Mouse (Mus musculus): ENCODE results near the gene Mical3.
"Not testable (repeated sequence)": the region's sequence is repeated elsewhere in the genome, so short reads cannot be mapped to it uniquely, and the experiment has no call there.

Gene Mical3

GRCm38 (mm10) chr6:120932597-120932996, 198.2 kb downstream of the Mical3 start:
- DNase-seq (ENCODE audit: low spot score in 2 of 2): no peak

DNA sequence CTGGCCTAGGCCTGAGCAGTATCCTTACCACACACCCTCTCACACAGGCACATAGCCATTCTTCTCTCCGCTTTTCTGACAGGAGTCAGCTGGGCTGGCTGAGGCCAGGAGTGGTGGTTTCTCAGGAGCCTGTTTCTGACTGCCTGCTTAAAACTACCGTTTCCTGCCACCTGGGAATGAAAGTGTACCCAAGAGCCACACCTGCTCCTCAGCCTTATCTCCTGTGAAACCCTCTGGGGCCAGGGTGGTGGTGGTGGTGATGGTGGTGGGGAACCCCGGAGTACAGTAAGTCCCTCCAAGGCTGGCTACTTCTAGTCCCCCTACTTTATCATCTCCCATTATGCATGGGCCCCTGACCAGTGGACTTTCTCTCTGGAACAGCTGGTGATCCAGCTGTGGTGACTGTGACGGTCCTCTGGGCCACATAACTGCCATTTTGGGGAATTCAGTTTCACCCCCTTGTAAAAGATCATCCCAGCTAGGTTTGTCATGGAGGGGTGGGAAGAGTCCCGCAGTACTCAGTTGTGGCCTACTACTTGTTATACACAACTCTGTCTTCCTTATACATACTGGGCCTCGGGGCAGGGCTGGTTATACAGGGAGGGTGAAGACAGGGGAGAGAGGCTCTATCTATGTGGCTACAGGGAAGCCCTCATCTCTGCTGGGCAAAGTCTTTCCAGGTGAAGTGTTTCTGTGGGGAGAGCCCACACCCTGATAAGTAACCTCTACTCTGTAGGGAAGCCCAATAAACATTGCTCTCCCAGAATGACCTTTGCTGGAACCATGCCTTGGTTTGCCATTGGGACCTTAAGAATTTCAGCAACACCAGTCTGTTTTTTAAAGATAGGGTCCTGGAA, 200.1 kb downstream of the Mical3 start:
- no peak for DNase-seq (ENCODE audit: low spot score in 2 of 2)

GRCm38 (mm10) chr6:120929421-120929820, 201.4 kb downstream of the Mical3 start:
- no peak for DNase-seq (ENCODE audit: low spot score in 2 of 2)

DNA sequence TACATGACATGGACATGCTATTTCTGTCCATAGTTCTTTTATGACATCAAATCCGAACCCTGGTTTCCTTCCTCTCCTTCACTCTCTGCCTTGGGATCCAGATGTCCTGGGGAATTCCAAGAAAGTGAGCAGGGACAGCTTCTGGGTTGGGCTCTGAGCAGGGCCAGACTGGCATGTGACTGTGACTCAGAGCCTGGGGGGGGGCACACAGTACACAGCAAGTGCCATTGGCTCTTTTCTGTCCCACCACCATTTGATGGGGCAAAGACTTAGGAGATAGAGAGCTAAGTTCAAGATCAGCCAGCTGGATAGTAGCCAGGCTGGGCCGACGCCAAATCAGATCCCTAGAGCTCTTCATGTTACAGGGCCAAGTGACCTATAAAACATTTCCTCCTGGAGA, 203.0 kb downstream of the Mical3 start:
- no peak for DNase-seq (ENCODE audit: low spot score in 2 of 2)

- DNase-seq (ENCODE audit: low spot score in 2 of 2): no peak
These were observed 203.9 kb downstream of the Mical3 start for GRCm38 (mm10) chr6:120926880-120927279.

- not testable (repeated sequence) for DNase-seq (ENCODE audit: low spot score in 2 of 2)
These were observed 205.9 kb downstream of the Mical3 start for GRCm38 (mm10) chr6:120924791-120925321.

- no peak for DNase-seq (ENCODE audit: low spot score in 2 of 2)
These were observed 212.8 kb downstream of the Mical3 start for GRCm38 (mm10) chr6:120917975-120918374.

- not testable (repeated sequence) for DNase-seq (ENCODE audit: low spot score in 2 of 2)
These were observed 213.6 kb downstream of the Mical3 start for GRCm38 (mm10) chr6:120916972-120917881.

DNA sequence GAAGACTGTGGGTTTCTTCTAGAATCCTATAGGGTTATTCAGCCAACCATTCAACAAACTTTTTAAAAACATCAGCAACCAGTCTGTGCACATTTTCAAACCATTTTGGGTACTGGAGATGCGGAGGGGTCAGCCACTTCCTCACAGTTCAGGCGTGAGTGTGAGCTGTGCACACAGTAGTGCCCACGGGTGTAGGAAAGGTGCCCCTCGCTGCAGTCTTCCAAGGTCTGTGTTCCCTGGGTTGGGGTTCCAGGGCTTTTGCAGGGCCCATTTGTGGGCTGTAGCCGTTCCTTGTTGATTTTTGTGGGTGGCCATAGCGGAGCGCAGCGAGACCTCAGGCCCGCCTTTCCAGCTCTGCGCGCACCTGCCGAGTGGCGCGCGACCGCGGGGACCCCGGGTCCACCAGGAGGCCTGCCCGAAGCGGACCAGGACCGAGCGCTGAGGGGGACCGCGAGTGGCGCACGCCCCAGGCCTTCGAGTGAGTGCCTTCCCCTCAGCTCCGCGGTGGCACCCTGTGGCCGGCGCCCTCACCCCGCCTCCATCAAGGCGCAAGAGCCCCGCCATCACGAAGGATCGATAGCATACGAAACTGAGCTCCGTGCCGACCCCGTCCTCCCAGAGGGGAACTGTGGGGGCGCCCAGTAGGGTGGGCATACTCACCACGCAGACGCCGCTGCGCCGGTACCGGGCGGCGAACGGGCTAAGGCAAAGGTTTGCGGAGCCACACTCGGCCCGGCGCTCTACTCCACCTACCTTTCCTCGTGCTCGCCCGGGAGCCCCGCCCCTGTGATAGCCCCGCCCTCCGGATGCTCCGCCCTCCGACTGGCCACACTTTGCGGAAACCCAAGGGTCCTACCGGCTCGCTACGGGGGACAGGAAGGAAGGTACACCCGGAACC, 214.5 kb downstream of the Mical3 start, which contains the start of gene Bid:
Gene Bid (minus strand): TSS at position 780 of the 898 bp plus-strand sequence.
- peak; percentile 87 to 88 for DNase-seq (ENCODE audit: low spot score in 2 of 2)

DNA sequence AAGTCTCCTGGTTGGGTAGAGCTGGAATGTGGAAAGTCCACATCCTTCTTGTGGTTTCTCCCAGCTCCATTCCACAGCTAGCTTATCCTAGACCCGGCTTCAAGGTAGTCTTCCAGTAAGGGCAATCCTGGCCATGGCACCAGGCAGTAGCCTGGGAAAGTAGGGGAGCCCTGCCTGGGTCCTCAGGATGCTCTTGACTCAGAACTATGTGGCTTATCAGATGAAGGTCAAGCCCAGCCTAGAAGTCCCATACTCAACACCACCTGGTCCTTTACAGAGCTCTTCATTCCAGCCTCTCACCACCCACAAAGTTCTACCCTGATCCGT, 215.2 kb downstream of the Mical3 start:
- DNase-seq (ENCODE audit: low spot score in 2 of 2): no peak

- DNase-seq (ENCODE audit: low spot score in 2 of 2): no peak
These were observed 215.7 kb downstream of the Mical3 start for GRCm38 (mm10) chr6:120914911-120915648.

- DNase-seq (ENCODE audit: low spot score in 2 of 2): no peak
These were observed 216.3 kb downstream of the Mical3 start for GRCm38 (mm10) chr6:120914533-120914910.

DNA sequence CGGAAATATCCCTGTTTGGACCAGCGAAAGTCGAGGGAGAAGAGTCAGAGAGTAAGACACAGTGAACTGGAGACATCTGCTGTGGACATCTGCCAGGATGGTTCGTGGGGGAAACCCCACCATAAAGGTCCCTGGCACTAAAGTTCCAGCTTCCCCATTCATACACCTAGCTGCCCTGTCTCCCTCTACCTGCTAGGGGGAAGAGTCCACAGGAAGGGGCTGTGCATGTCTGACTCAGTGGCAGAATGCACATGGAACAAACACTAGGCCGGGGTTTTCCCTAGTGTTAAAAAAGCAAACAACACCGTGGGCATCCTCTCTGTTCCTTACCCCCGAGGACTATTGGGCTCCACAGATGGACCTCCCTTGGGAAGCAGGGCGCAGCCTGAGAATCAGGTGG, 217.0 kb downstream of the Mical3 start:
- DNase-seq (ENCODE audit: low spot score in 2 of 2): no peak

DNA sequence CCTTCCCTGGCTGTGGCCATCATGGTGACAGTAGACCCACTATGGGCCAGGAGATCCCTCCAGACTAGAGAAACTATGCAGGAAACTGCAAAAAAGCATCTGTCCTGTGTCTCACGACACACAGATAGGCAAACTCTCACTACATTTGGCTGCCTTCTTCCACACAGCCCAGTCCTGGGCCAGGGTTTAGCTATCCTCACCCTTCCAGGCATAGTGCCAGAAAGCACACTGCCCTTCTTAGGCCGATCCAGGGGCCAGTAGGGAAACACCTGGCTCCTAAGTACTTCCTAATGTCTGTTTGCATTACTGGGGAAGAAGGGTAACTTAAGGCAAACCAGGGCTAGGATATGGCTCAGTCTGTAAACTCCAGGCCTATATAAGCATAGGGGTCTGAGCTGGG, 217.9 kb downstream of the Mical3 start:
- DNase-seq (ENCODE audit: low spot score in 2 of 2): no peak

DNA sequence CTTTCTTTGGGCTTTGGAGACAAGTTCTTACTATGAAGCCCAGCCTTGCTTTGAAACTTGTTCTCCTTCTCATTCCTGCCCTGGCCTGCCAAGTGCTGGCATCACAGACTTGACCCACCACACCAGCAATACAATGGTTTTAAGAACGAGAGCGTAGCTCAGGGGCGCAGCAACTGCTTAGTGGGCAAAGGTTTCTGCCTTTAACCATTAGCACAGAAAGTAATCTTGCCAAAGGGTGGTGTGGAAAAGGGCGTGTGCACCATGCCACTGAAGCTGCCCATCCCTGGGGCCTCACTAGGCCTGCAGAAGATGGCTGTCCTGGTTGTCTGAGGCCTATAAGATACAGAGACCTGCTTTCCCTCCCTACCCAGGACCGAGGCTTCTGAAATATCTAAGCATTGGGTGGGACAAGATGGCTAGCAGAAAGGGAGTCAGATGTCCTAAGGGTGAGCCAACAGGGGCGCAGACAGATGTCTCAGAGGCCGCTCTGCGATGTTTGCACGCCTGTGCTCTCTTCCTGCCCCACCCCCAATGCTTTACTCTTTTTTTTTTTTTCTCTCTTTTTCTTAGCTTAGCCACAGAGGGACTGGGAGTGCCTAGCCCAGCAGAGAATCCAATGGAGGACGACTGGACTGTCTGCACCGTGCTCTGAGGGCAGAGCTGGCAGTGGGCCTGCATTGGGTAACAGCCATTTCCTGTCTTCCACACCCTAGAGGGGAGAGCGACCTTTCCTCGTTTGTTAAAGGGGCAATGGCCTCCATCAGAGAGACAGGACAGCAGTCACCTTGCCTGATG, 219.4 kb downstream of the Mical3 start:
- no peak for DNase-seq (ENCODE audit: low spot score in 2 of 2)

GRCm38 (mm10) chr6:120909501-120909900, 221.3 kb downstream of the Mical3 start:
- DNase-seq (ENCODE audit: low spot score in 2 of 2): no peak

DNA sequence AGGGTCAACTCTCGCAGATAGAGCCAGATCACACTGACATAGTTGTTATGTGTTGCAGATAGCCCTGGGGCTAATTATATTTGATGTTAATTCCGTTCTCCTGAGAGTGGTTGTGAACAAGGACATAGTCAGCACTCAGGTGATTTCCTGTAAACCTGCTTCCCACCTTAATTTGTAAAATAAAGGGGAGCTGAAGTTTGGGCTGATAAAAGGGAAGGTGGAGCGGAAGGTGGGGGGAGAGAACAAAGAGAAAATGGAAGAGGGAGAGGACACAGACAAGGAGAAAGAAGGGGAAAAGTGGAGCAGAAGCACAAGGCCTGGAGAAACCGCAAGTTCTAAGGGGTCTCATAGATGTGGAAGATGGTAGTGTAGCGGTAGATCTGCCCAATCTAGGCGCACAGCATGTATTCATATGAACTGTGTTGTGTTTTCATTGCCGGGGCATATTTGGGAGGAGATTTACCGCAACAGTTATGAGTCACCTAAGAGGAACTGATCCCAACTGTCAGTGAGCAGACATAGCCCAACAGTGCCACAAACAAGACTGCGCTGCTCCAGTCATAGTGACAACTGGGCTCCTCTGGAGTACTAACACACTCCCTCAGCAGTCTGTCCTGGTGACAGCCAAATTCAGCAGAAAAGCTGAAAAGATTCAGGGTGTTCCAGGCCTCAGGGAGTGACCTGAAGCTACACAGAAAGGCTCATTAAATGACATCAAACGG, 222.8 kb downstream of the Mical3 start:
- not testable (repeated sequence) for DNase-seq (ENCODE audit: low spot score in 2 of 2)

DNA sequence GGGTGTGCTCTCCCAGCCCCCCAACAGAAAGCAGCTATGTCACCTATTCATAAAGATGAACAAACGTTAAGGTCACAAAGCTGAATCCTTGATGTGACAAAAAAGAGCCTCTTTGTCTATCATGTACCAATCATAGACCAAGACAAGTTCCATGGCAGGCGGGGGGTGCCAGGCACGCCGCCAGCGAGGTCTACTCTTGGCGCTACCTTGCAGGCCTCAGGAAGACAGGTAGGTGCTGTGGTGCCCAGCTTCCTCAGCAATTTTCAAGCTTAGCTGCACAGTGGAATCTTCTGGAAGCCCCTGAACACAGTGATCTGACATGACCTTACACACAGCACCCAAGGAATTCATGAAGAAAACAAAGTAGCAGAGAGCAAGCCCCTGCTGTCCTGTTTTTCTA, 224.3 kb downstream of the Mical3 start:
- DNase-seq (ENCODE audit: low spot score in 2 of 2): no peak

DNA sequence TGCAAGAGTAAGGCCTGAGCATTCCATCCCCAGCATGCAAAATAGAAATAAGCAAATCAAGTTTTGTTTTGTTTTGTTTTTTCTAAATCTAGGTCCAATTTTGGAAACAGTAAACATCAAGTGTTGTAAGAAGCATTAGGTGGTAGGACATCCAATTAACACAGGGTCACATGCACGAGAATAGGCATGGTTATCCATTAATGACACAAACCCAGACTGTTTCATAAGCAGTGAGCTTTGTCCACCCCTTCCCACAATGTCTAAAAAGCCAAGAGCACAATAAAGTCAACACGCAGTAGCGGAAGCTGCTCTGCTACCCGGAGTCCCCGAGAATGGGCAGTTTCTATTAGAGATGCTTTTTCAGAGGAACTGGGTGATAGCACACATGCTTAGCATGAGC, 225.7 kb downstream of the Mical3 start:
- no peak for DNase-seq (ENCODE audit: low spot score in 2 of 2)
